Mouse (Mus musculus): ENCODE results near the gene Txn1.

Txn1 gene

GRCm38 (mm10) chr4:57901210-57901609 is 55.0 kb downstream of the Txn1 start:
- DNase-seq (ENCODE audit: low spot score in 2 of 2), result no peak

GRCm38 (mm10) chr4:57896631-57897030 is 59.6 kb downstream of the Txn1 start:
- no peak for DNase-seq (ENCODE audit: low spot score in 2 of 2)

GRCm38 (mm10) chr4:57895902-57896301 is 60.3 kb downstream of the Txn1 start:
- no peak for DNase-seq (ENCODE audit: low spot score in 2 of 2)

- DNase-seq (ENCODE audit: low spot score in 2 of 2), result no peak
Measured at GRCm38 (mm10) chr4:57895140-57895539, 61.1 kb downstream of the Txn1 start.
